30 mouse cellular contexts compared by ENCODE assay signal in genomic region chr12:43123160-43123559, GRCm38 (mm10).
"Had no signal": no experiment of that assay in that cellular context is flagged by ENCODE, and none has a peak within 500 bp of the region (broad histone marks: within the 10 kb centered on the region; RNA-seq: fewer than 3 reads in every experiment).

No protein-coding gene starts in this region.

- H3K27me3 ChIP-seq: embryonic facial prominence, embryonic 12.5 days; embryonic facial prominence, embryonic 13.5 days; embryonic facial prominence, embryonic 15.5 days; forebrain, embryonic 12.5 days; forebrain, embryonic 13.5 days; forebrain, embryonic 15.5 days had no signal

- H3K9ac ChIP-seq: embryonic facial prominence, embryonic 12.5 days; embryonic facial prominence, embryonic 13.5 days; embryonic facial prominence, embryonic 15.5 days; forebrain, embryonic 12.5 days; forebrain, embryonic 13.5 days; forebrain, embryonic 15.5 days; forebrain, postnatal 0 days had no signal

- H3K9me3 ChIP-seq: embryonic facial prominence, embryonic 10.5 days; embryonic facial prominence, embryonic 12.5 days; embryonic facial prominence, embryonic 13.5 days; embryonic facial prominence, embryonic 15.5 days; forebrain, embryonic 10.5 days; forebrain, embryonic 12.5 days; forebrain, embryonic 13.5 days; forebrain, embryonic 15.5 days; heart, embryonic 10.5 days had no signal

- H3K4me3 ChIP-seq: embryonic facial prominence, embryonic 10.5 days; embryonic facial prominence, embryonic 12.5 days; embryonic facial prominence, embryonic 13.5 days; embryonic facial prominence, embryonic 15.5 days; erythroblast, embryonic 14.5 days; forebrain, embryonic 10.5 days; forebrain, embryonic 12.5 days; forebrain, embryonic 13.5 days; forebrain, embryonic 15.5 days; gastrocnemius, adult 2 months; heart, adult 2 months; heart, embryonic 10.5 days had no signal

- H3K4me2 ChIP-seq: embryonic facial prominence, embryonic 12.5 days; embryonic facial prominence, embryonic 13.5 days; embryonic facial prominence, embryonic 15.5 days; forebrain, embryonic 12.5 days; forebrain, embryonic 13.5 days; forebrain, embryonic 15.5 days had no signal

- H3K36me3 ChIP-seq: embryonic facial prominence, embryonic 10.5 days; embryonic facial prominence, embryonic 12.5 days; embryonic facial prominence, embryonic 13.5 days; embryonic facial prominence, embryonic 15.5 days; forebrain, embryonic 10.5 days; forebrain, embryonic 12.5 days; forebrain, embryonic 15.5 days; heart, embryonic 10.5 days had no signal

- H3K27ac ChIP-seq: embryonic facial prominence, embryonic 10.5 days; embryonic facial prominence, embryonic 12.5 days; embryonic facial prominence, embryonic 13.5 days; embryonic facial prominence, embryonic 15.5 days; forebrain, embryonic 10.5 days; forebrain, embryonic 12.5 days; forebrain, embryonic 13.5 days; forebrain, embryonic 15.5 days; gastrocnemius, adult 2 months; heart, adult 2 months; heart, embryonic 10.5 days had no signal

- H3K4me1 ChIP-seq: embryonic facial prominence, embryonic 10.5 days; embryonic facial prominence, embryonic 12.5 days; embryonic facial prominence, embryonic 13.5 days; embryonic facial prominence, embryonic 15.5 days; forebrain, embryonic 10.5 days; forebrain, embryonic 12.5 days; forebrain, embryonic 13.5 days; forebrain, embryonic 15.5 days; heart, embryonic 10.5 days had no signal

- DNase-seq: cerebellum, adult 2 months; cerebellum, adult 8-10 months; cerebellum, adult 9-10 months; cerebellum, adult 9-11 months; cerebellum, postnatal 10 days; cerebellum, postnatal 14 days; cerebellum, postnatal 25 days; cerebellum, postnatal 36 days; embryo, embryonic 11 days; forebrain, postnatal 0 days; gastrocnemius, adult 2 months; gastrocnemius, postnatal 10 days; gastrocnemius, postnatal 14 days; gastrocnemius, postnatal 25 days; gastrocnemius, postnatal 36 days; heart, adult 11 months; heart, adult 18-20 months; heart, adult 2 months had no signal

- ATAC-seq: forebrain, embryonic 13.5 days; forebrain, embryonic 14.5 days; forebrain, embryonic 15.5 days; forebrain, embryonic 16.5 days; forebrain, postnatal 0 days had no signal
